Mouse (Mus musculus) cerebellum, adult 9-10 months (tissue): Measurements from ENCODE around the gene Mybpc1.
"Not testable (repeated sequence)": the region's sequence is repeated elsewhere in the genome, so short reads cannot be mapped to it uniquely, and the experiment has no call there.

Experiments used
- DNase-seq: peaks from one replicate; pipeline ENCODE4 v3.0.0; 2022

The Mybpc1 gene

DNA sequence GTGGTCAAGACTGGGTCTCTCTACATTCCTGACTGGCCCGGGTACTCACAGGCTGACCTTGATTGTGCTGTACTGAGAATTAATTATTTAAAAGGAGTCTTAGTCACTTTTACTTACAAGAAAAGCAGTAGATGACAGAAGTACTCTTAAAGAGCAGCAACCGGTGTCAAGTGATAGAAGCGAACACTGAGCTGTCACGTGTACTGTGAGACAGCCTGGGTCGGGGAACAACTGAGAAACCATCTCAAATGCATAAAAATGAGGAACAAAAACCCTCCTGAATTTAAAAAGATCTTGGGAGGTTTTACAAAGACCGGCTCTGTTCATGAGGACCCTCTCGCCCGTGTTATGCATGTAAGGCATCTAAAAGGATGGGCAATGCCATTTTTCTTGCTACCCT, 112.3 kb downstream of the Mybpc1 start:
- DNase-seq, result no peak

DNA sequence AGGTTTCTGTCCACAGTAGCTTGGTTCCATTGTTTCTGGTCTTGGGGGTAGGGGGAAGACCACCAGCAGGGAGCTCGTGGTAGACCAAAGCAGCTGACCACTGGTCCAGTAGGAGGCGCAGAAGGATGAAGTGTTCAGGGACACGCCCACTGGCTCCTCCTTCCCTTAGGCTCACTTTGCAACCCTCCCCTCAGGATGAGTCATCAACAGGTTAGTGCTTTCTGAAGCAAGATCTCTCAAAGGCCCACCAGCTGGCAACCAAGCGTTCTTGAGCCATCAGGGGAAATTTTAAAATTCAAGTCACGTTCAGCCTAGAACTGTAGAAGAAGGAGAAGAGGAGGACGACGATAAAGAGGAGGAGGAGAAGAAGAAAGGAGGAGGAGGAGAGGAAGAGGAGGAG, 113.3 kb downstream of the Mybpc1 start:
- no peak for DNase-seq

DNA sequence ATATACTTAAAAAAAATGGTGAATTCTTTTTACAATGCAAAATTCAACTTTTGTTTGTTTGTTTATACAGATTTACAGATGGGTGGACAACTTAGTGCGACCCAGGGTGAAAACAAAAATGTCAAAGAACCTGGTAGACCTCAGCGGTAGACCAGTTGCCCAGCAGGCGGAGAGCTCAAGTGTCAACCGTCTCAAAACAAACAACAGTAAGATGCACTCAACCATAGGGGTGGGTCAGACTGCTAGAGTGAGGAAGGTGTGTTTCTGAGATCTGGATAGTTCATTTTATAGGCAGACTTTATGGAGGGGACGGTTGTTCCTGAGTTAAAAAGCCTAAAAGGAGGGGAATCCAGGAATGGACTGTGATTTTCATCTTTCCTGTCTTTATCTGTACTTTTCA, 116.3 kb downstream of the Mybpc1 start:
- DNase-seq, result no peak

DNA sequence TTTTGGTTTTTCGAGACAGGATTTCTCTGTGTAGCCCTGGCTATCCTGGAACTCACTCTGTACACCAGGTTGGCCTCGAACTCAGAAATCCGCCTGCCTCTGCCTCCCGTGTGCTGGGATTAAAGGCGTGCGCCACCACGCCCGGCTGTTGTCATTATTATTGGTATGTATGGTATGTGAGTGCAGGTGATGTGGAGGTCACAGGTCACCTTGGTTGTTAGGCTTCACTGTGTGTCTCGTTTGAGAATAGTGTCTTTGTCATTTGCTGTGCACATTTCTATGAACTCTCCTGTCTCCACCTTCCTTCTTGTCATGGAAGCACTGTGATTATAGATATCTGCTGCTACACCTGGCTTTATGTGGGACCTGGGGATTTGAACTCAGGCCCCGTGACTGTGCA, 122.1 kb downstream of the Mybpc1 start:
- DNase-seq, result not testable (repeated sequence)
